Mouse (Mus musculus): ENCODE measurements at regions not wholly inside any gene's neighbourhood (a gene's known extent, or its start where the extent isn't known, plus 50 kb on each side); places are given as distances from the start of the nearest gene placed in this dataset.

- no peak for TF ChIP-seq CTCF (IDR thresholded peaks at IDR 0.05; ENCODE audit: insufficient read depth, low read length)
- TF ChIP-seq POLR2A (IDR thresholded peaks at IDR 0.05; ENCODE audit: borderline replicate concordance, extremely low read depth, low read depth, low read length), result no peak
These were observed 230.9 kb downstream of the Tgfb2 start for GRCm38 (mm10) chr1:186474844-186475243.

All from lung, adult 2 months (tissue).